In genomic region chr1:119889347-119889746, GRCm38 (mm10) we compare ENCODE assay signal across 25 mouse cellular contexts.
"Had no signal": no experiment of that assay in that cellular context is flagged by ENCODE, and none has a peak within 500 bp of the region (broad histone marks: within the 10 kb centered on the region; RNA-seq: fewer than 3 reads in every experiment).

No protein-coding gene starts in this region.

- H3K4me1 ChIP-seq: hindbrain, embryonic 12.5 days; intestine, embryonic 15.5 days; liver, embryonic 12.5 days had no signal

- H3K9ac ChIP-seq: heart, embryonic 12.5 days; hindbrain, embryonic 12.5 days; hindbrain, embryonic 14.5 days; intestine, embryonic 15.5 days; limb, embryonic 13.5 days; limb, embryonic 15.5 days; liver, embryonic 12.5 days had no signal

- H3K9me3 ChIP-seq: heart, embryonic 12.5 days; hindbrain, embryonic 10.5 days; hindbrain, embryonic 12.5 days; intestine, embryonic 15.5 days; limb, embryonic 13.5 days; limb, embryonic 15.5 days; liver, embryonic 12.5 days had no signal

- H3K4me2 ChIP-seq: heart, embryonic 12.5 days; hindbrain, embryonic 12.5 days; hindbrain, embryonic 14.5 days; intestine, embryonic 15.5 days; limb, embryonic 13.5 days; limb, embryonic 15.5 days; liver, embryonic 12.5 days had no signal

- H3K27ac ChIP-seq: gastrocnemius, adult 2 months; hindbrain, embryonic 10.5 days; hindbrain, embryonic 12.5 days; hindbrain, embryonic 14.5 days; intestine, embryonic 15.5 days; layer of hippocampus, adult 2 months; left cerebral cortex, adult 2 months; limb, embryonic 13.5 days; limb, embryonic 15.5 days; liver, embryonic 12.5 days had no signal

- H3K36me3 ChIP-seq: heart, embryonic 12.5 days; hindbrain, embryonic 10.5 days; hindbrain, embryonic 12.5 days; intestine, embryonic 15.5 days; limb, embryonic 13.5 days; limb, embryonic 15.5 days; liver, embryonic 12.5 days had no signal

- H3K27me3 ChIP-seq: heart, embryonic 12.5 days; hindbrain, embryonic 12.5 days; intestine, embryonic 15.5 days; limb, embryonic 13.5 days; limb, embryonic 15.5 days; liver, embryonic 12.5 days had no signal

- ATAC-seq: forebrain, embryonic 16.5 days; hindbrain, embryonic 16.5 days; inflammation-experienced regulatory T-cells, adult 6 months; intestine, embryonic 15.5 days; intestine, postnatal 0 days; liver, embryonic 12.5 days had no signal

- H3K4me3 ChIP-seq: gastrocnemius, adult 2 months; heart, embryonic 12.5 days; hindbrain, embryonic 10.5 days; hindbrain, embryonic 12.5 days; intestine, embryonic 15.5 days; layer of hippocampus, adult 2 months; left cerebral cortex, adult 2 months; limb, embryonic 13.5 days; limb, embryonic 15.5 days; liver, embryonic 12.5 days had no signal

- DNase-seq: gastrocnemius, adult 2 months; gastrocnemius, postnatal 10 days; gastrocnemius, postnatal 25 days; heart, adult 18-20 months; heart, postnatal 14 days; heart, postnatal 36 days; kidney, adult 18-20 months; kidney, adult 8-10 months; kidney, postnatal 10 days; kidney, postnatal 4 days; left cerebral cortex, postnatal 4 days had no signal
